Mouse (Mus musculus) G1E (cell line): ENCODE results near the gene Eps8. TPM values are rescaled to one million over a fixed set of nuclear protein-coding genes. Genes with fewer than 3 reads are reported as not detected.

Experiments
- ATAC-seq: 2 replicates; pipeline ENCODE4 v1.8.0; 2016; ENCODE audit warnings: mild to moderate bottlenecking; ENCODE audit not compliant: insufficient number of reproducible peaks, poor library complexity, low FRiP score, severe bottlenecking; ENCODE audit errors: extremely low read depth
- DNase-seq: peaks from one replicate; pipeline ENCODE4 v3.0.0; 2012; ENCODE audit warnings: low spot score
- H3K27me3 ChIP-seq: 2 replicates; pipeline ENCODE4 v1.6.1; 2012; ENCODE audit warnings: mild to moderate bottlenecking, low read length, inconsistent platforms; ENCODE audit not compliant: insufficient read depth
- H3K36me3 ChIP-seq: replicated peaks from 2 replicates; pipeline ENCODE3; 2012; ENCODE audit warnings: mild to moderate bottlenecking, inconsistent platforms
- H3K4me1 ChIP-seq: 2 replicates; pipeline ENCODE4 v1.6.1; 2012; ENCODE audit warnings: low read depth, low read length, inconsistent platforms, mixed read lengths; ENCODE audit not compliant: insufficient read depth
- H3K4me3 ChIP-seq: 2 replicates; pipeline ENCODE4 v1.5.1; 2012; ENCODE audit warnings: low read depth, mild to moderate bottlenecking, inconsistent platforms, low read length, moderate library complexity, mixed read lengths
- H3K9me3 ChIP-seq: replicated peaks from 2 replicates; pipeline ENCODE4 v1.6.1; 2012; ENCODE audit warnings: inconsistent platforms
- CTCF ChIP-seq: IDR thresholded peaks from 2 replicates; pipeline ENCODE4 v1.5.1; 2012; ENCODE audit warnings: low read depth, low read length, inconsistent platforms, mixed read lengths
- GATA1 ChIP-seq: IDR thresholded peaks from 2 replicates; pipeline ENCODE4 v1.6.1; 2012; ENCODE audit warnings: borderline replicate concordance, low read length, inconsistent platforms, mixed read lengths
- GATA2 ChIP-seq: IDR thresholded peaks from 2 replicates; pipeline ENCODE4 v1.6.1; 2012; ENCODE audit warnings: low read depth, low read length, inconsistent platforms, borderline replicate concordance
- POLR2AphosphoS5 ChIP-seq: IDR thresholded peaks from 2 replicates; pipeline ENCODE4 v1.6.1; 2012; ENCODE audit warnings: low read depth, low read length, inconsistent platforms; ENCODE audit not compliant: insufficient replicate concordance
- TAL1 ChIP-seq: conservative IDR thresholded peaks from 2 replicates; pipeline ENCODE4 v1.6.1; 2012; ENCODE audit warnings: low read depth, low read length, inconsistent platforms, mixed read lengths
- polyA plus RNA-seq: library from polyadenylated mRNA; stranded (reverse); fragments of >175 nt; gene quantifications from 2 replicates; pipeline ENCODE4 v1.2.3, GENCODE M21; 2012
- total RNA-seq, 2 experiments: library from RNA; stranded (forward) in 1 of 2; stranded (reverse) in 1 of 2; fragments of 200-1000 nt in 1 of 2; fragments of >200 nt in 1 of 2; fragmentation: Nextera tagmentation in 1 of 2; gene quantifications; 2 replicates each; pipeline ENCODE4 v1.2.3; 2014 to 2017

Eps8 gene
- total and polyA plus RNA-seq, 3 experiments, result 0.33 TPM; not detected in 2

DNA sequence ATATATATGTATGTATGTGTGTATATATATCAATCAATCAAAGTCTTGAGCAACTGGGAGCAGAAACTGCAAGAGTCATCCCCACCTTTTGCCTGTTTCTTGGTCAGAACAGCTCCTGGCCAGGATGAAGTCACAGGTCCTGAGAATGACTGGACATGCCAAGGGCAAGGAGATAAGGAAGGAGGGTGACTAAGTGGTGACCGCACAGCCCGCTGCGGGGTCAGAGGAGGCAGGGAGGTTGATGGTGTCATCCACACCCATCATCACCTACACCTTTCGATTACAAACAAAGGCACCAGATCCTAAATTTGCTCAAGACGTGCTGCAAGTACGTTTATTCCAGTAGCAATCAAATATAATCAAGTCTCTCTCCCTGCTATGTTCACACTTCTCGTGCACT lies 148.1 kb downstream of the Eps8 start:
- DNase-seq (no peak), ATAC-seq (no peak)
- TF ChIP-seq CTCF (no peak), TAL1 (no peak), GATA1 (no peak), GATA2 (no peak), POLR2AphosphoS5 (no peak)
- H3K27me3 ChIP-seq, result no peaks in the 10 kb centered on the region
- no peaks in the 10 kb centered on the region for H3K4me1 ChIP-seq
- peaks cover 61% of the 10 kb centered on the region for H3K9me3 ChIP-seq
- H3K36me3 ChIP-seq, result no peaks in the 10 kb centered on the region
- H3K4me3 ChIP-seq, result no peak overlapping the region

DNA sequence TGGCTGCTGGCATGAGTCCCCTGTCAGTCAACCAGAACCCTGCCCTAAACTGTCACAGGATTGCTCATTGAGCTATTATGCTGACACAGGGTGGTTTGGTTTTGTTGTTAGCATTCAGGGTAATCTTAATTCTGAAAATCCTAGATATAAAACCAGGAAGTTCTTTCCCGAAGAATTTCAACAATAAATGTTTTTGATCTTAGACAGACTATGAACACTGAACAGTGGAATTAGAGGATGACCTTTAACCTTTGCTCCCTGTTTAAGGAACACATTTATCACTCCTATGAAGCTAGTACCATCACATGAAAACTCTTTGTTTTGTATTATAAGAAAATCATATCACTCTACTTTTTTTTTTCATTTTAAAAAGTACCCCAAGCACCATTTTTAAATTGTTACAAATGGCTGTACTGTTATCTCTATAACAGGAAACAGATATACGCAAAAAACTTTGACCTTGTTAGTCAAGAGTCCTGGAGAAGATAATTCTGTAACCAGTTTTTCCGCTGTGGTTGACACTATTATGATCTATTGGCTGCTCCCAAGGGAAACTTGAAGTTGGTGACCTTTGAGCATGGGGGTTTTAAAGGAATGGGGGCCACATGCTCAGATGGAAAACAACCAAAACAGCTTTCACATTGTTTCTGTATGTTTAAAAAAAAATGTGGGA lies 149.0 kb downstream of the Eps8 start:
- H3K36me3 ChIP-seq, result no peaks in the 10 kb centered on the region
- DNase-seq (no peak), ATAC-seq (no peak)
- peaks cover 58% of the 10 kb centered on the region for H3K9me3 ChIP-seq
- TF ChIP-seq CTCF, result no peak
- TF ChIP-seq GATA2, result no peak
- no peak for TF ChIP-seq POLR2AphosphoS5
- TF ChIP-seq GATA1, result no peak
- no peak for TF ChIP-seq TAL1
- no peaks in the 10 kb centered on the region for H3K27me3 ChIP-seq
- no peak overlapping the region for H3K4me3 ChIP-seq
- no peaks in the 10 kb centered on the region for H3K4me1 ChIP-seq

DNA sequence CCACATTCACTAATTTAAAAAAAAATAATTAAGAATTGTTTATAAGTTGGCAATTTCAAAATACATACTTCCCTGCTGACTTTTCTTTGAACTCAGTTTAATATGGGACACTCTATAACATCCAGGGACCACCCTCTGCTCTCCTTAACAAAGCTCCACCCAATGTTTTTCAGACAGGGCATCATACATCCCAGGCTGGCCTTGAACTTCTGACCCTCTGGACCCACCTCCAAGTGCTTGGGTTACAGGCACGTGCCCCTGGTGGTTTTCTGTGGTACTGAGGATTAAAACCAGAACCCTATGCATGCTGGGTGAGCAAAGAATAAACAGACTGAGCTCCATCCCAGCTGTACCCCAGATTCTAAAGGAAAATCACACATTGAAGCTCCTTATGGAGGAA lies 150.6 kb downstream of the Eps8 start:
- H3K4me1 ChIP-seq, result no peaks in the 10 kb centered on the region
- H3K9me3 ChIP-seq, result peaks cover 54% of the 10 kb centered on the region
- TF ChIP-seq GATA2 (no peak), CTCF (no peak), GATA1 (no peak), TAL1 (no peak), POLR2AphosphoS5 (no peak)
- H3K36me3 ChIP-seq, result no peaks in the 10 kb centered on the region
- H3K4me3 ChIP-seq, result no peak overlapping the region
- no peaks in the 10 kb centered on the region for H3K27me3 ChIP-seq
- no peak for ATAC-seq
- DNase-seq, result no peak

DNA sequence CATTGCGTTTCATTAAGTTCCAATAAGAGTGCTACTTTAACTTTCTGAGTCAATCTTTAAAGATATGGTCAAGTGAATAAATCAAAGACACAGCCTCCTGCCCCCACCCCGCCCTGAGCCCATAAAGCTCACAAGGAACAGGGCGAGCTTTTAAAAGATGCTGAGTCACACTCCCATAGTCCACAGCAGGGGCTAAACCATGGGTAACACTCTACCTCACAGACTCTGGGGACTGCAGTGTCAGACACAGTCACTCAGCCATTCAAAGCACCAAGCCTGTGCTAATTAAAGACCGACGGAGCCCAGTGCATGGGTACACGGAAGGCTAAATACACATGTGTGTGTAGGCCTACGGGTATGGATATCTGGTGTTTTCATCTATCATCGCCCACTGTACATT lies 151.2 kb downstream of the Eps8 start:
- DNase-seq (no peak), ATAC-seq (no peak)
- no peaks in the 10 kb centered on the region for H3K27me3 ChIP-seq
- TF ChIP-seq POLR2AphosphoS5 (no peak), GATA1 (no peak), CTCF (no peak), GATA2 (no peak), TAL1 (no peak)
- peaks cover 53% of the 10 kb centered on the region for H3K9me3 ChIP-seq
- H3K4me1 ChIP-seq, result no peaks in the 10 kb centered on the region
- no peak overlapping the region for H3K4me3 ChIP-seq
- H3K36me3 ChIP-seq, result no peaks in the 10 kb centered on the region

DNA sequence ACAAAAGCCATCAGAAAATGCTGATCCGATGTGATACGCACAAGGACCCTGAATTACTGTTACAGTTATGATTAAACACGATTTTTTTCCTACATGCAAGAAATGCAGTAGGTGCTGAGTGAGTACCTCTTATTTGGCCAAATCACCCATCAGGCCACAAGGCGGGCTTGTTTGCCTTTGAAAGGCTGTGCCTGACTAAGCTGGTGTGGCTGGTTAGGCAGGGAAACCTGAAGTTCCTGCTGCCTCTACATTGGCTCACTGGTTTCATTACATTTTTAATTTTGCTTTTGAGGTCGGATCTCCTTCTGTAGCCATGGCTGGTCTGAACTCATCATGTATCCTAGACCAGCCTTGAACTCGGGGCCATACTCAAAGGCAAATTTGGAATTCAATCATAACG lies 151.7 kb downstream of the Eps8 start:
- peaks cover 52% of the 10 kb centered on the region for H3K9me3 ChIP-seq
- DNase-seq (no peak), ATAC-seq (no peak)
- no peaks in the 10 kb centered on the region for H3K36me3 ChIP-seq
- TF ChIP-seq TAL1 (no peak), POLR2AphosphoS5 (no peak), GATA1 (no peak), CTCF (no peak), GATA2 (no peak)
- no peaks in the 10 kb centered on the region for H3K27me3 ChIP-seq
- no peak overlapping the region for H3K4me3 ChIP-seq
- H3K4me1 ChIP-seq, result no peaks in the 10 kb centered on the region

DNA sequence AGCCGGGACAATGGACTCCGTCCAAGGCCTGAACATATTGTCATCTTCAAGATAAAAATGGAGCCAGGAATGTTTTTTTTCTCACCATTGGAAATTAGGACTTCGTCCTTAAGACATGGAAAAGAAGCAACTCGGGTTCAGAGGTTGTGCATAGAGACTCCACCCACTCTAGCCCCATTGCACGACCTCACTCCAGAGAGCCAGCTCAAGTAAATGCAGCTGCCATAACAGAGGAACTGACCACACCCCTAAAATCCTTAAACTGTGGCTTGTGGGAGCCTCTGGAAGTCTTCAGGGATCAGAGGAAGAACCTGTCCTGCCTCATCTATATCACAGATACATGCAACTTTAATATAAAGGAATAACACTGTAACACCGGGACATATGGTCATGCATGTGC lies 155.9 kb downstream of the Eps8 start:
- no peaks in the 10 kb centered on the region for H3K27me3 ChIP-seq
- TF ChIP-seq GATA1 (no peak), CTCF (no peak), GATA2 (no peak), TAL1 (no peak), POLR2AphosphoS5 (no peak)
- no peaks in the 10 kb centered on the region for H3K36me3 ChIP-seq
- no peaks in the 10 kb centered on the region for H3K4me1 ChIP-seq
- no peak for DNase-seq
- H3K4me3 ChIP-seq, result no peak overlapping the region
- ATAC-seq, result no peak
- H3K9me3 ChIP-seq, result peaks cover 40% of the 10 kb centered on the region

DNA sequence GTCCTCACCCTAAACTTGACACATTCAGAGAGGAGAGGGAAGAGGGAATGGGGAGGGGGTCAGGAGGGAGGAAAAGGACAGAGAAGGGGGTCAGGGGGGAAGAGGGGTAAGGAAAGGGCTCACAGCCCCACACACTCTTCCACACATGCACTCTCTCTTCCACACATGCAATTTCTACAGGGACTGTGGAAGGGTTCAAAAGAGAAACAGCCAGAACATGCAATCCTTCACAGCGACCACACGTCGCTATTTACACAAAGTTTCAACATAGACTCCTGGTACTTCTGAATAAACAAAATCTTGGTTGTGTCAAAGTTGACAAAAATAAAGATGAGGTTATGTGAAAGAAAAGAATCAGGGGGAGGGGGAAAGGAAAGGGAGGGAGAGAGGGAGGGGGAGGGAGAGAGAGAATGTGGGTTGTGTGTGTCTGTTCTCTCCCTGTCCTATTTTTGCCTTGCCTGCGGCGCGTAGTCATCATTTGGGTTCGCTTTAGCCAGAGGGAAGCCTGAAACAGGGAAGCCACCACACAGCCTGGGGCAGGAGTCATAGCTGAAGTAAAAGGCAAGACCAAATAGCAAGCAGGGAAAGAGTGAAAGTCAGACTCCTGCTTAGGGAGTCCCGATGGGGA lies 157.4 kb downstream of the Eps8 start:
- H3K27me3 ChIP-seq, result no peaks in the 10 kb centered on the region
- TF ChIP-seq TAL1 (no peak), GATA2 (no peak), GATA1 (no peak), POLR2AphosphoS5 (no peak), CTCF (no peak)
- no peak for DNase-seq
- no peaks in the 10 kb centered on the region for H3K36me3 ChIP-seq
- H3K4me3 ChIP-seq, result no peak overlapping the region
- ATAC-seq, result no peak
- H3K9me3 ChIP-seq, result peaks cover 43% of the 10 kb centered on the region
- H3K4me1 ChIP-seq, result no peaks in the 10 kb centered on the region
